Mouse (Mus musculus) embryonic facial prominence, embryonic 13.5 days (tissue): ENCODE results near the gene Tcaim. TPM values are rescaled to one million over a fixed set of nuclear protein-coding genes. Genes with fewer than 3 reads are reported as not detected.

Experiments used
- ATAC-seq: fragments of 200-750 bp; cut with Nextera tagmentation; 2 replicates; pipeline ENCODE4 v1.8.0; 2017; ENCODE audit warnings: low read depth; ENCODE audit not compliant: insufficient number of reproducible peaks, insufficient read depth, low FRiP score, low TSS enrichment
- H3K27ac ChIP-seq: fragments of 300-500 bp; sonication (generic); 2 replicates; pipeline ENCODE4 v1.5.1; 2015; ENCODE audit warnings: moderate library complexity, mild to moderate bottlenecking, inconsistent platforms
- H3K27me3 ChIP-seq: fragments of 300-500 bp; sonication (generic); 2 replicates; pipeline ENCODE4 v1.6.1; 2015; ENCODE audit warnings: mild to moderate bottlenecking, inconsistent platforms
- H3K36me3 ChIP-seq: fragments of 300-500 bp; sonication (generic); 2 replicates; pipeline ENCODE4 v1.6.1; 2015; ENCODE audit warnings: mild to moderate bottlenecking, inconsistent platforms
- H3K4me1 ChIP-seq: fragments of 300-500 bp; sonication (generic); 2 replicates; pipeline ENCODE4 v1.6.1; 2015; ENCODE audit warnings: inconsistent platforms
- H3K4me2 ChIP-seq: fragments of 300-500 bp; sonication (generic); 2 replicates; pipeline ENCODE4 v1.6.1; 2015; ENCODE audit warnings: moderate library complexity, mild to moderate bottlenecking, inconsistent platforms
- H3K4me3 ChIP-seq: fragments of 300-500 bp; sonication (generic); 2 replicates; pipeline ENCODE4 v1.5.1; 2015; ENCODE audit warnings: mild to moderate bottlenecking, inconsistent platforms
- H3K9ac ChIP-seq: fragments of 300-500 bp; sonication (generic); 2 replicates; pipeline ENCODE4 v1.6.1; 2015; ENCODE audit warnings: mild to moderate bottlenecking, inconsistent platforms
- H3K9me3 ChIP-seq: fragments of 300-500 bp; sonication (generic); 2 replicates; pipeline ENCODE4 v1.6.1; 2016; ENCODE audit warnings: inconsistent platforms
- WGBS: fragments of 180-500 bp; shearing (Covaris S2); methylation state at CpG from one replicate; pipeline ENCODE4 v1.1.7; 2015; ENCODE audit warnings: mixed read lengths; 5-methylcytosine and 5-hydroxymethylcytosine counted together
- polyA plus RNA-seq: library from polyadenylated mRNA; unstranded; fragments of >200 nt; fragmentation: Nextera tagmentation; extraction: Ambion mirVana; gene quantifications from 2 replicates; pipeline ENCODE4 v1.2.1, GENCODE M21; 2015

The Tcaim gene
- polyA plus RNA-seq, 1 experiment from 2014 or later, result 7.5 TPM

DNA sequence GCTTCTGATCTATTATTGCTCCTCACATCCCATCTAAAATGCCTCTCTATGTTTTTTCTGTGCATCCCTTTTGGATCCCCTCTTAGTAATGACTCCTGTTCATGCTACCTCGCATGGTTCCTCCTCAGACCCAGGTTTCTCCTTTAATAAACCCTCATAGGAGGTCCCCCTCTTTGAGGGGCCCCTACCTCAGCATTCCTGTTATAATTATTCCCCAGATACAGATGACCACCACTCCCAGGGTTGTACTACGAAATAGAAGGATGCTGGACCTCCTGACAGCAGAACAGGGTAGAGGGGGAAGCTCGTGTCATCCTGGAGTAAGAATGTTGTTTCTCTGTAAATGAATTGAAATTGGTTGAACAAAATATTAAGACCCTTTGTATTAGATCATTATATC, 80.0 kb downstream of the Tcaim start, which contains the start of gene Zkscan7:
TSS of gene Zkscan7 (plus strand) at position 301 of the 400 bp plus-strand sequence.
- H3K4me2 ChIP-seq, result peak within 1 kb of the TSS; percentile 81
- no peak for ATAC-seq
- peak within 1 kb of the TSS; percentile 80 for H3K4me3 ChIP-seq
- no peak within 1 kb of the TSS for H3K27ac ChIP-seq
- WGBS, result 81% methylated on average over 3 of the region's 3 CpGs
- no peaks in the 10 kb centered on the region for H3K9me3 ChIP-seq
- peaks cover 6% of the 10 kb centered on the region; the same call in 1 of the 2 replicates for H3K36me3 ChIP-seq
- no peak within 1 kb of the TSS; the same call in 1 of the 2 replicates for H3K9ac ChIP-seq
- no peaks in the 10 kb centered on the region for H3K27me3 ChIP-seq
- peaks cover 5% of the 10 kb centered on the region for H3K4me1 ChIP-seq

Other genes with a start within 250 kb of the Tcaim start
- 0.04 TPM in 1 of 2 replicates, not detected in the other for gene Topaz1, start 58.2 kb upstream of the Tcaim start, polyA plus RNA-seq
- gene Gm35549, start 38.5 kb downstream of the Tcaim start, polyA plus RNA-seq, result 0.62 and 0.73 TPM in 2 replicates
- 78.0 and 80.8 TPM in 2 replicates for gene Zfp445, start 60.5 kb downstream of the Tcaim start, polyA plus RNA-seq
- gene Zkscan7, start 80.1 kb downstream of the Tcaim start, polyA plus RNA-seq, result 5.6 and 5.9 TPM in 2 replicates
- gene Zfp105, start 117.5 kb downstream of the Tcaim start, polyA plus RNA-seq, result 23.9 and 24.5 TPM in 2 replicates
- 35.2 and 35.7 TPM in 2 replicates for gene 1110059G10Rik, start 145.5 kb downstream of the Tcaim start, polyA plus RNA-seq
- gene Kif15, start 145.5 kb downstream of the Tcaim start, polyA plus RNA-seq, result 70.1 and 73.7 TPM in 2 replicates
- gene Tmem42, start 215.8 kb downstream of the Tcaim start, polyA plus RNA-seq, result 22.0 and 25.6 TPM in 2 replicates
- gene Tgm4, start 229.2 kb downstream of the Tcaim start, polyA plus RNA-seq, result 0.55 and 0.59 TPM in 2 replicates